Mouse (Mus musculus) forebrain, embryonic 13.5 days (tissue): ENCODE data around the gene Pif1. TPM values are rescaled to one million over a fixed set of nuclear protein-coding genes. Genes with fewer than 3 reads are reported as not detected.

Experiments used
- ATAC-seq: fragments of 200-750 bp; cut with Nextera tagmentation; 2 replicates; pipeline ENCODE4 v1.8.0; 2017
- H3K27ac ChIP-seq: fragments of 300-500 bp; sonication (generic); 2 replicates; pipeline ENCODE4 v1.5.1; 2015; ENCODE audit warnings: inconsistent platforms, mild to moderate bottlenecking, moderate library complexity
- H3K27me3 ChIP-seq: fragments of 300-500 bp; sonication (generic); 2 replicates; pipeline ENCODE4 v1.6.1; 2015; ENCODE audit warnings: mild to moderate bottlenecking, inconsistent platforms
- H3K36me3 ChIP-seq: fragments of 300-500 bp; sonication (generic); 2 replicates; pipeline ENCODE4 v1.6.1; 2015; ENCODE audit warnings: mild to moderate bottlenecking, inconsistent platforms; ENCODE audit not compliant: poor library complexity, severe bottlenecking
- H3K4me1 ChIP-seq: fragments of 300-500 bp; sonication (generic); 2 replicates; pipeline ENCODE4 v1.6.1; 2015; ENCODE audit warnings: inconsistent platforms
- H3K4me2 ChIP-seq: fragments of 300-500 bp; sonication (generic); 2 replicates; pipeline ENCODE4 v1.6.1; 2015; ENCODE audit warnings: inconsistent platforms, mild to moderate bottlenecking, moderate library complexity
- H3K4me3 ChIP-seq: fragments of 300-500 bp; sonication (generic); 2 replicates; pipeline ENCODE4 v1.5.1; 2015; ENCODE audit warnings: mild to moderate bottlenecking, inconsistent platforms
- H3K9ac ChIP-seq: fragments of 300-500 bp; sonication (generic); 2 replicates; pipeline ENCODE4 v1.6.1; 2015; ENCODE audit warnings: mild to moderate bottlenecking, inconsistent platforms
- H3K9me3 ChIP-seq: fragments of 300-500 bp; sonication (generic); replicated peaks from 2 replicates; pipeline ENCODE4 v1.6.1; 2016; ENCODE audit warnings: inconsistent platforms
- WGBS: fragments of 180-500 bp; shearing (Covaris S2); methylation state at CpG from one replicate; pipeline ENCODE4 v1.1.7; 2015; 5-methylcytosine and 5-hydroxymethylcytosine counted together
- polyA plus RNA-seq: library from polyadenylated mRNA; unstranded; fragments of >200 nt; fragmentation: Nextera tagmentation; extraction: Ambion mirVana; gene quantifications from 2 replicates; pipeline ENCODE4 v1.2.1, GENCODE M21; 2015

The Pif1 gene
- polyA plus RNA-seq, 1 experiment from 2014 or later, result 21.2 TPM

GRCm38 (mm10) chr9:65549643-65550042 is 37.3 kb upstream of the Pif1 start:
- H3K4me3 ChIP-seq, result no peak overlapping the region
- no peaks in the 10 kb centered on the region for H3K36me3 ChIP-seq
- peaks cover 21% of the 10 kb centered on the region for H3K4me1 ChIP-seq
- no peak overlapping the region for H3K4me2 ChIP-seq
- no peak for ATAC-seq
- no peaks in the 10 kb centered on the region for H3K9me3 ChIP-seq
- H3K9ac ChIP-seq, result no peak overlapping the region
- H3K27me3 ChIP-seq, result no peaks in the 10 kb centered on the region
- no peak overlapping the region for H3K27ac ChIP-seq
- 89% methylated on average over 5 of the region's 5 CpGs for WGBS

DNA sequence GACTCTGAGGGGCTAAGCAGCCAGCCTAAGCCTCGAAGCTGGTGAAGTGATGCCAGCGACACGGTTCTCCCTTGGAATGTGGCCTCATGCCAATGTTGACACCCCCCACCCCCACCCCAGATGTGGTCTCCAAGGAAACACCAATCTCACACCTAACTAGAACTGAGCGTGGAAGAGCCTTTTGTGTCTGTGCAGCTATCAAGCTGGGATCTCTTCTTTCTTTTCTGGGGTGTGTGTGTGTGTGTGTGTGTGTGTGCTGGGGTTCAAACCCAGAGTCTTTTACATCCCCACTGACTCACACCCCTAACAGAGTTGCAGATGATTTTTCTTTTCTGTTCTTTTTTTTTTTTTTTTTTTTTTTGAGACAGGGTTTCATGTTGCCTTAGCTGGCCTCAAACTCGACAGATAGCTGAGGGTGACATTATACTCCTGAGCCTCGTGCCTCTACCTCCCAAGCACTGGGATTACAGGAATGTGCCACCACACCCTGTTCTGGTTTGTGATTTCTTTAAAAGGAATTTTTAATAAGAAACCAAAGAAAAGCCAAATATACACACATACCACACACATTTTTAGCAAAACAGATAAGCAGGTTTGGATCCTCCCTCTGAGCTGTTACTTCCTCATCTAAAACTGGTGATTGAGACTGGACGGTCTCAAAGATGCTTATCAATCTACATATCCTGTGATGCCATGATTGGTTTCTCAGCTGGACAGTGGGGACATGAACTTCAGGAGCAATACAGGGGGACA is 36.7 kb upstream of the Pif1 start:
- 33% methylated on average over 7 of the region's 7 CpGs for WGBS
- Histone ChIP-seq H3K9me3 (no peaks in the 10 kb centered on the region), H3K4me3 (no peak overlapping the region), H3K27ac (no peak overlapping the region), H3K9ac (no peak overlapping the region), H3K4me2 (no peak overlapping the region), H3K36me3 (no peaks in the 10 kb centered on the region), H3K4me1 (peaks cover 25% of the 10 kb centered on the region), H3K27me3 (no peaks in the 10 kb centered on the region)
- no peak for ATAC-seq

- no peak for ATAC-seq
- 55% methylated on average over 5 of the region's 5 CpGs for WGBS
Measured at GRCm38 (mm10) chr9:65551035-65551434, 35.9 kb upstream of the Pif1 start.

DNA sequence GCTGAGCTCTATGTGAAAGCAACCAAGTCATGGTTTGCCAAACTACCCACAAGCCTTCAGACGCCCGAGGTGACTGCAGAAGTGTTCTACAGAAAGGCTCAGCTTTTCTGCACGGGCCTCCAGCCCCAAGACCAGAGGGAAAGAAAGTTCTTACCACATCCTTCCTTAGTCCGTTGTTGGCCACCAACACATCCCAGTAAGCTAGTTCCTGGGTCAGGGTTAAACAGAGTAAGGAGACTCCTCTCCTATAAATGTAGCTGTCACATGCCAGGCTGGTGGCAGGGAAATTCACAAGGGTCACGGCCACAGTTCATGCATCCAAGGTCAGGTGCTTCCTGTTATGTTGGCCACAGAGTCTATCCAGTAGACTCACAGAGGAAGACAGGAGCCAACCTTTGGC is 34.8 kb upstream of the Pif1 start:
- WGBS, result 93% methylated on average over 5 of the region's 5 CpGs
- no peaks in the 10 kb centered on the region for H3K27me3 ChIP-seq
- no peak overlapping the region for H3K4me2 ChIP-seq
- H3K9me3 ChIP-seq, result no peaks in the 10 kb centered on the region
- H3K4me3 ChIP-seq, result no peak overlapping the region
- no peak overlapping the region for H3K9ac ChIP-seq
- no peak overlapping the region for H3K27ac ChIP-seq
- H3K36me3 ChIP-seq, result peaks cover 17% of the 10 kb centered on the region
- no peak for ATAC-seq
- peaks cover 25% of the 10 kb centered on the region for H3K4me1 ChIP-seq

More at GRCm38 (mm10) chr9:65551035-65551434, 35.9 kb upstream of the Pif1 start:
- H3K36me3 ChIP-seq, result peaks cover 6% of the 10 kb centered on the region; the same call in 1 of the 2 replicates
- no peak overlapping the region; the same call in 1 of the 2 replicates for H3K27ac ChIP-seq
- H3K9ac ChIP-seq, result no peak overlapping the region
- H3K9me3 ChIP-seq, result no peaks in the 10 kb centered on the region
- H3K27me3 ChIP-seq, result no peaks in the 10 kb centered on the region
- no peak overlapping the region for H3K4me3 ChIP-seq
- peaks cover 25% of the 10 kb centered on the region for H3K4me1 ChIP-seq
- H3K4me2 ChIP-seq, result no peak overlapping the region

- Histone ChIP-seq H3K9me3 (no peaks in the 10 kb centered on the region), H3K27ac (no peak overlapping the region), H3K36me3 (peaks cover 19% of the 10 kb centered on the region), H3K4me3 (no peak overlapping the region), H3K9ac (no peak overlapping the region), H3K4me2 (no peak overlapping the region), H3K27me3 (no peaks in the 10 kb centered on the region), H3K4me1 (peaks cover 25% of the 10 kb centered on the region)
- WGBS, result 97% methylated on average over 2 of the region's 2 CpGs
- ATAC-seq, result no peak
Measured at GRCm38 (mm10) chr9:65552711-65553110, 34.2 kb upstream of the Pif1 start.

GRCm38 (mm10) chr9:65555001-65555405 is 32.0 kb upstream of the Pif1 start:
- peaks cover 17% of the 10 kb centered on the region for H3K4me1 ChIP-seq
- 22% methylated on average over 5 of the region's 5 CpGs for WGBS
- H3K9ac ChIP-seq, result no peak overlapping the region
- H3K27me3 ChIP-seq, result no peaks in the 10 kb centered on the region
- no peaks in the 10 kb centered on the region for H3K9me3 ChIP-seq
- ATAC-seq, result no peak
- H3K4me2 ChIP-seq, result no peak overlapping the region
- H3K27ac ChIP-seq, result no peak overlapping the region
- H3K36me3 ChIP-seq, result peaks cover 24% of the 10 kb centered on the region
- no peak overlapping the region for H3K4me3 ChIP-seq

DNA sequence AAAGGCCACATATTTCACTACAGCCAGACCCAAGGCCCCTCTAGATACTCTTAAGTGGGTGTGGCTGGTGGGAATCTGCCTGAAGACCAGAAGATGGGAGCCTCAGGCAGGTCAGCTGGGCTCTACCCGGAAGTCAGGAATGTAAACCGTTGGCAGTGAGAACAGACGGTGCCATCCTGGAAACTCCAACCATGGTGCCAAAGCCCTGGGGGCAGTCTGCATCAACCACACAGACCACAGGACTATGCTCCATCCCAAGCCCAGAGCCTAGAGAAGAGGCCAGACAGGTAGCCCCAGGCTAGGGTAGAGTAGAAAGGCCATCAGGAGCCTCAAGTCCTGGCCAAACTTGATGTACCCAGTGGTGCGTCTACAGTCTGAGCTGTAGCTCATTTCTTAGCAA is 31.3 kb upstream of the Pif1 start:
- 88% methylated on average over 4 of the region's 4 CpGs for WGBS
- no peak overlapping the region for H3K4me3 ChIP-seq
- no peaks in the 10 kb centered on the region for H3K9me3 ChIP-seq
- no peak overlapping the region for H3K4me2 ChIP-seq
- H3K27ac ChIP-seq, result no peak overlapping the region
- ATAC-seq, result no peak
- no peaks in the 10 kb centered on the region for H3K27me3 ChIP-seq
- peaks cover 11% of the 10 kb centered on the region; the same call in 1 of the 2 replicates for H3K4me1 ChIP-seq
- no peak overlapping the region for H3K9ac ChIP-seq
- H3K36me3 ChIP-seq, result peaks cover 24% of the 10 kb centered on the region

DNA sequence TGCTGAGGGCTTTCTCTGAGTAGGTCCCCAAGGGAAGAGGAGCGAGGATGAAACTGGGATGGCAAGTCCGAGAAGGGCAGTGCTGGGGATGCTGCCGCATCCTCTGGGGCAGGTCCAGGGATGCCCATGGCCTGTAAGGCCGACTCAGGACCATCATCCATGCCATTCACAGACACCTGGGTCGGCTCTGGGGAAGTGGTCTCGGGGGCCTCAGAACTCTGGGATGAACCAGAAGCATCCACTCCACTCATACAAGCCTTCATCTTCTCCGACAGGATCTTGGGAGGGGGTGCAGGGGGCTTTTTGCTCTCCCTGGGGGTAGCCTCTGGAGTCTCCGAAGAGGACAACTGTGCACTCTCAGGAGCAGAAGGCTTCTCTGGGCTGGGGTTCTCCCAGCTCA is 30.6 kb upstream of the Pif1 start:
- Histone ChIP-seq H3K36me3 (peaks cover 24% of the 10 kb centered on the region), H3K27ac (no peak overlapping the region), H3K9me3 (no peaks in the 10 kb centered on the region), H3K4me2 (no peak overlapping the region), H3K27me3 (no peaks in the 10 kb centered on the region), H3K4me3 (no peak overlapping the region), H3K4me1 (0 out of 2 replicates have a peak, but pooled peaks cover 7% of the 10 kb centered on the region), H3K9ac (no peak overlapping the region)
- no peak for ATAC-seq
- WGBS, result 92% methylated on average over 8 of the region's 8 CpGs

DNA sequence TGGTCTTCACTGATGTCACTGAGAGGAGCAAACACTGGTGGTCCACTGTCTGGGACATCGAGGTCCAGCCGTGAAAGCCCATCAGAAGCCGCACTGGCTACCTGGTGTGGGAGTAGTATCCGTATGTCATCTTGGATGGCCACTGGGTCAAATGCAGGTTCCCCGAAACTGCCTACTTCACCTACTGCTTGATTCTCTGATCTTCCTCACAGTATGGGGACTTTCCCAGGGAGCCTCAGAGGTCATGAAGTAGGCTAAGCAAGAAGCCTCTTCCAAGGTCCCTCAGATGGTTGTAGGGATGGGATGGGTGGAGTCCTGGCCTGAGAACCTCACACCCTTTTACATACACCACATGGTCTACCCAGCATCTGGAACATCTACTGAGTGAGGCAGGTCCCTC is 30.0 kb upstream of the Pif1 start:
- no peak overlapping the region for H3K27ac ChIP-seq
- H3K4me1 ChIP-seq, result peaks cover 13% of the 10 kb centered on the region; the same call in 1 of the 2 replicates
- ATAC-seq, result no peak
- H3K4me3 ChIP-seq, result no peak overlapping the region
- H3K9ac ChIP-seq, result no peak overlapping the region
- peaks cover 24% of the 10 kb centered on the region for H3K36me3 ChIP-seq
- H3K4me2 ChIP-seq, result no peak overlapping the region
- no peaks in the 10 kb centered on the region for H3K9me3 ChIP-seq
- 96% methylated on average over 5 of the region's 5 CpGs for WGBS
- H3K27me3 ChIP-seq, result no peaks in the 10 kb centered on the region

GRCm38 (mm10) chr9:65558806-65559205 is 28.2 kb upstream of the Pif1 start:
- no peak for ATAC-seq
- Histone ChIP-seq H3K36me3 (peaks cover 29% of the 10 kb centered on the region), H3K27me3 (no peaks in the 10 kb centered on the region), H3K4me3 (no peak overlapping the region), H3K9ac (no peak overlapping the region), H3K4me1 (peaks cover 16% of the 10 kb centered on the region; the same call in 1 of the 2 replicates), H3K27ac (no peak overlapping the region), H3K4me2 (no peak overlapping the region), H3K9me3 (no peaks in the 10 kb centered on the region)
- 94% methylated on average over 6 of the region's 6 CpGs for WGBS

GRCm38 (mm10) chr9:65561016-65561415 is 25.9 kb upstream of the Pif1 start:
- peaks cover 12% of the 10 kb centered on the region; the same call in 1 of the 2 replicates for H3K4me1 ChIP-seq
- no peaks in the 10 kb centered on the region for H3K9me3 ChIP-seq
- 82% methylated on average over 4 of the region's 4 CpGs for WGBS
- no peak overlapping the region for H3K4me2 ChIP-seq
- H3K27ac ChIP-seq, result no peak overlapping the region
- no peak for ATAC-seq
- no peak overlapping the region for H3K9ac ChIP-seq
- no peak overlapping the region for H3K4me3 ChIP-seq
- H3K36me3 ChIP-seq, result peaks cover 23% of the 10 kb centered on the region
- no peaks in the 10 kb centered on the region for H3K27me3 ChIP-seq

GRCm38 (mm10) chr9:65562081-65562506 is 24.9 kb upstream of the Pif1 start:
- WGBS, result 45% methylated on average over 4 of the region's 4 CpGs
- H3K9ac ChIP-seq, result peak overlapping the region; percentile 31; the same call in 1 of the 2 replicates
- H3K27ac ChIP-seq, result no peak overlapping the region

More at GRCm38 (mm10) chr9:65562081-65562506, 24.9 kb upstream of the Pif1 start:
- Histone ChIP-seq H3K36me3 (peaks cover 13% of the 10 kb centered on the region; the same call in 1 of the 2 replicates), H3K4me2 (no peak overlapping the region), H3K4me1 (peaks cover 12% of the 10 kb centered on the region; the same call in 1 of the 2 replicates), H3K9me3 (no peaks in the 10 kb centered on the region; the same call in 1 of the 2 replicates), H3K4me3 (no peak overlapping the region), H3K27me3 (no peaks in the 10 kb centered on the region)
- no peak for ATAC-seq
